Mouse (Mus musculus) embryonic facial prominence, embryonic 13.5 days (tissue): ENCODE results near the gene Sdr9c7. TPM values are rescaled to one million over a fixed set of nuclear protein-coding genes. Genes with fewer than 3 reads are reported as not detected.
"Not testable (repeated sequence)": the region's sequence is repeated elsewhere in the genome, so short reads cannot be mapped to it uniquely, and the experiment has no call there.

Experiments
- ATAC-seq: fragments of 200-750 bp; cut with Nextera tagmentation; 2 replicates; pipeline ENCODE4 v1.8.0; 2017; ENCODE audit warnings: low read depth; ENCODE audit not compliant: insufficient number of reproducible peaks, insufficient read depth, low FRiP score, low TSS enrichment
- H3K27ac ChIP-seq: fragments of 300-500 bp; sonication (generic); 2 replicates; pipeline ENCODE4 v1.5.1; 2015; ENCODE audit warnings: moderate library complexity, mild to moderate bottlenecking, inconsistent platforms
- H3K27me3 ChIP-seq: fragments of 300-500 bp; sonication (generic); 2 replicates; pipeline ENCODE4 v1.6.1; 2015; ENCODE audit warnings: mild to moderate bottlenecking, inconsistent platforms
- H3K36me3 ChIP-seq: fragments of 300-500 bp; sonication (generic); 2 replicates; pipeline ENCODE4 v1.6.1; 2015; ENCODE audit warnings: mild to moderate bottlenecking, inconsistent platforms
- H3K4me1 ChIP-seq: fragments of 300-500 bp; sonication (generic); 2 replicates; pipeline ENCODE4 v1.6.1; 2015; ENCODE audit warnings: inconsistent platforms
- H3K4me2 ChIP-seq: fragments of 300-500 bp; sonication (generic); 2 replicates; pipeline ENCODE4 v1.6.1; 2015; ENCODE audit warnings: moderate library complexity, mild to moderate bottlenecking, inconsistent platforms
- H3K4me3 ChIP-seq: fragments of 300-500 bp; sonication (generic); 2 replicates; pipeline ENCODE4 v1.5.1; 2015; ENCODE audit warnings: mild to moderate bottlenecking, inconsistent platforms
- H3K9ac ChIP-seq: fragments of 300-500 bp; sonication (generic); 2 replicates; pipeline ENCODE4 v1.6.1; 2015; ENCODE audit warnings: mild to moderate bottlenecking, inconsistent platforms
- H3K9me3 ChIP-seq: fragments of 300-500 bp; sonication (generic); 2 replicates; pipeline ENCODE4 v1.6.1; 2016; ENCODE audit warnings: inconsistent platforms
- whole genome bisulfite sequencing: fragments of 180-500 bp; shearing (Covaris S2); methylation state at CpG from one replicate; pipeline ENCODE4 v1.1.7; 2015; ENCODE audit warnings: mixed read lengths; 5-methylcytosine and 5-hydroxymethylcytosine counted together
- polyA plus RNA-seq: library from polyadenylated mRNA; unstranded; fragments of >200 nt; fragmentation: Nextera tagmentation; extraction: Ambion mirVana; gene quantifications from 2 replicates; pipeline ENCODE4 v1.2.1, GENCODE M21; 2015

Gene Sdr9c7
- polyA plus RNA-seq, 1 experiment from 2014 or later = 0.08 TPM

DNA sequence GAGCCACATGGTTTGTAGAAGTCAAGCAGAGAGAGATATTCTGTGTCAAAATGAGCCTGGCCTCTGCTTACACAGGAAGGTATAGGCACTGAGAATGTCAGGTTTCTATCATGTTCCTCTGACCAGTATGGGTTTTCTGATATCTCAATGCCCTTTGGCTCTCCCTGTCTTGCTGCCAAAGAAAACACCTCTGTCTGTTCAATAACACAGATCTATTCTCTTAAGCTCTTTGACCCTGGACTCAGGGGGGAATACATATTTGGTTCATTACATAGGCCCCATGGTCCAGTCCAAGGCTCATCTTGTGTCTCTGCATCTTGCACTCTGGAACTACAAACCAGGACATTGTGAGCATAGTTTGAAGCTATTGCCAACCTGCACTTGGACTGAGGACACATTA, 9.7 kb upstream of the Sdr9c7 start, which contains the start of gene Rdh7:
Gene Rdh7, minus strand, starts transcription at position 213 of the 400 bp plus-strand sequence.
- H3K36me3 ChIP-seq = no peaks in the 10 kb centered on the region
- no peak within 1 kb of the TSS for H3K9ac ChIP-seq
- no peaks in the 10 kb centered on the region for H3K27me3 ChIP-seq
- no peak for ATAC-seq
- no peak within 1 kb of the TSS for H3K4me2 ChIP-seq
- no peak within 1 kb of the TSS for H3K4me3 ChIP-seq
- H3K27ac ChIP-seq = no peak within 1 kb of the TSS
- no peaks in the 10 kb centered on the region for H3K9me3 ChIP-seq
- H3K4me1 ChIP-seq = no peaks in the 10 kb centered on the region

DNA sequence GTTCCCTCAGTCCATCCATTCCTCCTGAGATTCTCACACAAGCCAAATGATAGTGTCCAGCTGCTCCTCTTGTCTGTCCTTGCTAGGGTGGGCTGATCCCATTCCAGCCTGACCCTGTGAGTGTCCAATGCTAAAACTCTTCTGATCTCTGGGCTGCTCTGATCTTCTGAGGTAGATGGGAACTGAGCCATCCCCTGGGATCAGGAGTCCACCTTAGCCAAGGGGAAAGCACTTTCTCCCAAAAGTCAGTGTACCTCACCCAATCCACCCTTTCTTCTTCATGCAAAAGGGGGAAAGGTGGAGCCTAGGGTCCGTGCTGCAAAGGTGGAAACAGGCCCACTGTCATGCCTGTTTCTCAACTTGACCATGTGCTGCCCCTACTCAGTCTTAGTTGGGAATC, 6.8 kb upstream of the Sdr9c7 start:
- Histone ChIP-seq H3K27me3 (no peaks in the 10 kb centered on the region), H3K4me2 (no peak overlapping the region), H3K27ac (no peak overlapping the region), H3K4me3 (no peak overlapping the region), H3K9ac (no peak overlapping the region), H3K4me1 (no peaks in the 10 kb centered on the region), H3K36me3 (no peaks in the 10 kb centered on the region), H3K9me3 (no peaks in the 10 kb centered on the region)
- no peak for ATAC-seq
- WGBS = 80% methylated on average over 1 of the region's 1 CpGs

- not testable (repeated sequence) for H3K4me1 ChIP-seq, H3K9ac ChIP-seq, H3K36me3 ChIP-seq, ATAC-seq, H3K27me3 ChIP-seq, H3K9me3 ChIP-seq, H3K4me2 ChIP-seq, H3K27ac ChIP-seq, H3K4me3 ChIP-seq
- WGBS = 70% methylated on average over 5 of the region's 5 CpGs
These were observed 4.9 kb upstream of the Sdr9c7 start for GRCm38 (mm10) chr10:127893163-127894022.

DNA sequence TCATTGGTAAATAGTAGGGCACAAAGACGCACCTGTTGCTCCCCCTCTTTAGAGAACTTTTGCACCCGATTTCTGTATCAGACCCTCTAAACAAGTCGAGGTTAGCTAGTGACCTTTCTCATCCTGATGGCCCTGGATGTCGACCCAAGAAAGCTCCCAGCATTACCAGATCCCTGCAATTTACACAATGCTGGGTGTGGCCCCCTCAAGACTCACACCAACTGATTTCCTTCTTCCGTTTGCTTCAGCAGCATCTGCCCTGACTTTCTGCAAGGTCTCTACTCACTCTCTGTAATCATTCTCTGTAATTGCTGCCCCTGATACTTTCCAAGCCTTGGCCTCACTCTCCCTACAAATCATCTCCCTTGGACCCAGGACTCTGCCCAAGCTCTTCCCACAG, 1.6 kb upstream of the Sdr9c7 start:
- no peak overlapping the region for H3K4me3 ChIP-seq
- no peaks in the 10 kb centered on the region for H3K4me1 ChIP-seq
- H3K27ac ChIP-seq = no peak overlapping the region
- H3K4me2 ChIP-seq = no peak overlapping the region
- no peaks in the 10 kb centered on the region for H3K36me3 ChIP-seq
- no peaks in the 10 kb centered on the region for H3K9me3 ChIP-seq
- no peaks in the 10 kb centered on the region for H3K27me3 ChIP-seq
- ATAC-seq = no peak
- H3K9ac ChIP-seq = no peak overlapping the region
- WGBS = 67% methylated on average over 5 of the region's 5 CpGs

DNA sequence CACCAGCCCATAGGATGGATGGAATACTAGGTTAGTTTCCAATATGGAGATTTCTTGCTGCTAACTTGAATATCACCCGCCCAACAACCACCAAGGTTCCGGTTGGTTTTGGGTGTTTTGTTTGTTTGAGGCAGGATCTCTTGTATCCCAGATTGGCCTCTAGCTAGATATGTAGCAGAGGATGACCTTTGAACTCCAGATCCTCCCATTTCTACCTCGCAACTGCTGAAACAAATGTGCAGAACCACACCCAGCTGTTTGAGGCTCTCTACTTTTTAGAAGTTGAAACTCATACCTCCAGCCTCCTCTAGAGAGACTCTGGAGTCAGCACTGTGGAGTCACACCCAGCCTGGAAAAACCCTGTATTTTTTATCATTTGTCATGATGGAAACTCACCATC, 812 bp upstream of the Sdr9c7 start:
- ATAC-seq = no peak

GRCm38 (mm10) chr10:127899783-127900182, 1.5 kb downstream of the Sdr9c7 start:
- 71% methylated on average over 5 of the region's 5 CpGs for WGBS
- no peaks in the 10 kb centered on the region for H3K27me3 ChIP-seq
- no peaks in the 10 kb centered on the region for H3K9me3 ChIP-seq
- no peak overlapping the region for H3K27ac ChIP-seq
- no peaks in the 10 kb centered on the region for H3K36me3 ChIP-seq
- H3K9ac ChIP-seq = no peak overlapping the region
- ATAC-seq = no peak
- no peak overlapping the region for H3K4me3 ChIP-seq
- H3K4me2 ChIP-seq = no peak overlapping the region
- H3K4me1 ChIP-seq = no peaks in the 10 kb centered on the region

More for the DNA sequence above, 812 bp upstream of the Sdr9c7 start:
- no peak overlapping the region for H3K27ac ChIP-seq
- WGBS = 84% methylated on average over 3 of the region's 3 CpGs
- no peaks in the 10 kb centered on the region for H3K4me1 ChIP-seq
- no peak overlapping the region for H3K9ac ChIP-seq
- no peaks in the 10 kb centered on the region for H3K27me3 ChIP-seq
- no peak overlapping the region for H3K4me3 ChIP-seq
- H3K4me2 ChIP-seq = no peak overlapping the region
- H3K9me3 ChIP-seq = no peaks in the 10 kb centered on the region
- no peaks in the 10 kb centered on the region for H3K36me3 ChIP-seq

- ATAC-seq = no peak
- Histone ChIP-seq H3K4me3 (no peak overlapping the region), H3K36me3 (no peaks in the 10 kb centered on the region), H3K4me2 (no peak overlapping the region), H3K9ac (no peak overlapping the region), H3K9me3 (no peaks in the 10 kb centered on the region), H3K27ac (no peak overlapping the region), H3K27me3 (no peaks in the 10 kb centered on the region), H3K4me1 (peaks cover 4% of the 10 kb centered on the region)
- WGBS = 83% methylated on average over 4 of the region's 4 CpGs
These were observed 3.4 kb downstream of the Sdr9c7 start for GRCm38 (mm10) chr10:127901751-127902150.

- Histone ChIP-seq H3K27me3 (no peaks in the 10 kb centered on the region), H3K27ac (no peak overlapping the region), H3K9me3 (no peaks in the 10 kb centered on the region), H3K9ac (no peak overlapping the region), H3K4me2 (no peak overlapping the region), H3K4me1 (peaks cover 4% of the 10 kb centered on the region), H3K36me3 (no peaks in the 10 kb centered on the region), H3K4me3 (no peak overlapping the region)
- no peak for ATAC-seq
- 70% methylated on average over 1 of the region's 1 CpGs for WGBS
These were observed 4.8 kb downstream of the Sdr9c7 start for GRCm38 (mm10) chr10:127903116-127903515.

- Histone ChIP-seq H3K9ac (no peak overlapping the region), H3K4me1 (peaks cover 4% of the 10 kb centered on the region), H3K27ac (peak overlapping the region; percentile 11; the same call in 1 of the 2 replicates), H3K36me3 (no peaks in the 10 kb centered on the region), H3K4me2 (no peak overlapping the region), H3K9me3 (no peaks in the 10 kb centered on the region), H3K27me3 (no peaks in the 10 kb centered on the region), H3K4me3 (no peak overlapping the region)
- 0 out of 2 replicates have a peak, but pooled peaks have one; percentile 56 for ATAC-seq
- WGBS = 59% methylated on average over 7 of the region's 7 CpGs
These were observed 6.6 kb downstream of the Sdr9c7 start for GRCm38 (mm10) chr10:127904718-127905446.

DNA sequence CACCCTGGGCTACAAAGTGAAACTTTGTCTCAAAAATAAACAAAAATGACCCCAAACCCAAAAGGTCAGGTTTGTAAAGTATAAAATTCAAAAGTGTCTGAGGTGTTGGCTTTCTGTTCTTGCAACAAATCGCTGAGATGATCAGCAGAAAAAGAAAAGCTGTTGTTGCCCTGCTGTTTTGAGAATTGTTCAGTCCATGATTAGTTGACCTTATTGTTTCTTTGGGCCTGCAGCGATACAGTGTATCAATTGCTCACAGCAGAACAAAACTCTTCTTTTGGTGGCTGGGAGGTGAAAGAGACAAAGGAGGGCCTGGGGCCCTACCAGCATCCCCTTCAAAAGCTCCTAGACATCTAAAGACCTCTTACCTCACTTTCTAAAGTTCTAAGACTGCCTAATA, 7.8 kb downstream of the Sdr9c7 start:
- ATAC-seq = no peak
- no peaks in the 10 kb centered on the region for H3K36me3 ChIP-seq

GRCm38 (mm10) chr10:127907386-127907951, 9.2 kb downstream of the Sdr9c7 start:
- ATAC-seq = no peak
- Histone ChIP-seq H3K4me1 (peaks cover 4% of the 10 kb centered on the region), H3K9me3 (no peaks in the 10 kb centered on the region), H3K4me3 (no peak overlapping the region), H3K36me3 (no peaks in the 10 kb centered on the region), H3K4me2 (no peak overlapping the region), H3K9ac (no peak overlapping the region), H3K27ac (no peak overlapping the region), H3K27me3 (no peaks in the 10 kb centered on the region)

More for the DNA sequence above, 7.8 kb downstream of the Sdr9c7 start:
- H3K4me3 ChIP-seq = no peak overlapping the region
- 82% methylated on average over 2 of the region's 2 CpGs for WGBS
- H3K9ac ChIP-seq = no peak overlapping the region
- no peak overlapping the region for H3K4me2 ChIP-seq
- H3K9me3 ChIP-seq = no peaks in the 10 kb centered on the region
- peaks cover 4% of the 10 kb centered on the region for H3K4me1 ChIP-seq
- H3K27me3 ChIP-seq = no peaks in the 10 kb centered on the region
- H3K27ac ChIP-seq = no peak overlapping the region
